31 mouse cellular contexts compared by ENCODE assay signal in genomic region chr3:117025421-117025820, GRCm38 (mm10). TPM values are rescaled to one million over a fixed set of nuclear protein-coding genes. Genes with fewer than 3 reads are reported as not detected.
"Had no signal": no experiment of that assay in that cellular context is flagged by ENCODE, and none has a peak within 500 bp of the region (broad histone marks: within the 10 kb centered on the region; RNA-seq: fewer than 3 reads in every experiment).

No protein-coding gene starts in this region.

- H3K4me2 ChIP-seq: limb, embryonic 12.5 days; liver, embryonic 12.5 days; liver, embryonic 15.5 days; lung, embryonic 15.5 days; midbrain, embryonic 11.5 days; neural tube, embryonic 13.5 days; stomach, embryonic 15.5 days had no signal

- H3K9me3 ChIP-seq: limb, embryonic 12.5 days; liver, embryonic 12.5 days; liver, embryonic 15.5 days; lung, embryonic 15.5 days; neural tube, embryonic 13.5 days; stomach, embryonic 15.5 days had no signal

- H3K9ac ChIP-seq: limb, embryonic 12.5 days; liver, embryonic 12.5 days; liver, embryonic 15.5 days; lung, embryonic 15.5 days; neural tube, embryonic 13.5 days; stomach, embryonic 15.5 days had no signal

- H3K4me3 ChIP-seq: layer of hippocampus, adult 2 months; left cerebral cortex, adult 2 months; limb, embryonic 12.5 days; liver, embryonic 12.5 days; liver, embryonic 15.5 days; lung, embryonic 15.5 days; neural tube, embryonic 13.5 days; stomach, embryonic 15.5 days had no signal

- H3K27ac ChIP-seq: kidney, postnatal 0 days; left cerebral cortex, adult 2 months; limb, embryonic 12.5 days; liver, embryonic 12.5 days; liver, embryonic 15.5 days; lung, embryonic 15.5 days; neural tube, embryonic 13.5 days; stomach, embryonic 15.5 days had no signal

- H3K4me1 ChIP-seq: limb, embryonic 12.5 days; liver, embryonic 12.5 days; liver, embryonic 15.5 days; lung, embryonic 15.5 days; neural tube, embryonic 13.5 days; stomach, embryonic 15.5 days had no signal

- DNase-seq: kidney, adult 2 months; kidney, postnatal 25 days; layer of hippocampus, adult 9-11 months; layer of hippocampus, postnatal 36 days; liver; lung, adult 18-20 months; lung, postnatal 10 days; lung, postnatal 36 days; midbrain, embryonic 14.5 days; retina, postnatal 1 day; right cerebral cortex, postnatal 25 days; spleen, adult 18-20 months; thymus, postnatal 25 days had no signal

- ATAC-seq: liver, embryonic 12.5 days had no signal

- H3K36me3 ChIP-seq: limb, embryonic 12.5 days; liver, embryonic 12.5 days; liver, embryonic 15.5 days; lung, embryonic 15.5 days; neural tube, embryonic 13.5 days; stomach, embryonic 15.5 days had no signal

- H3K27me3 ChIP-seq: limb, embryonic 12.5 days; liver, embryonic 12.5 days; liver, embryonic 15.5 days; lung, embryonic 15.5 days; neural tube, embryonic 13.5 days; stomach, embryonic 15.5 days had no signal

RNA-seq across cellular contexts. Expression of gene Palmd, which starts 56.6 kb away (rescaled TPM):
- total RNA-seq: megakaryocyte-erythroid progenitor cell, adult 5-6 weeks; neutrophil, adult 5-6 weeks had no signal

RNA-seq across cellular contexts. Expression of gene 4930455H04Rik, which starts 57.4 kb away (rescaled TPM):
- total RNA-seq: layer of hippocampus, adult 2 months; layer of hippocampus, postnatal 36 days; left cerebral cortex, adult 2 months; left cerebral cortex, postnatal 10 days; left cerebral cortex, postnatal 36 days; megakaryocyte-erythroid progenitor cell, adult 5-6 weeks; midbrain, postnatal 0 days; neutrophil, adult 5-6 weeks had no signal
- polyA plus RNA-seq: kidney, adult 2 months; kidney, embryonic 14.5 days; kidney, postnatal 0 days; large intestine, adult 2 months; limb, embryonic 12.5 days; liver, embryonic 12.5 days; liver, embryonic 15.5 days; lung, embryonic 15.5 days; midbrain, embryonic 11.5 days; midbrain, embryonic 14.5 days; midbrain, postnatal 0 days; neural tube, embryonic 13.5 days; stomach, embryonic 15.5 days; thymus, postnatal 0 days had no signal
